Mouse (Mus musculus): ENCODE measurements around the gene Tbcel. TPM values are rescaled to one million over a fixed set of nuclear protein-coding genes. Genes with fewer than 3 reads are reported as not detected.

Tbcel gene
- polyA plus RNA-seq, 1 experiment: 8.2 TPM

DNA sequence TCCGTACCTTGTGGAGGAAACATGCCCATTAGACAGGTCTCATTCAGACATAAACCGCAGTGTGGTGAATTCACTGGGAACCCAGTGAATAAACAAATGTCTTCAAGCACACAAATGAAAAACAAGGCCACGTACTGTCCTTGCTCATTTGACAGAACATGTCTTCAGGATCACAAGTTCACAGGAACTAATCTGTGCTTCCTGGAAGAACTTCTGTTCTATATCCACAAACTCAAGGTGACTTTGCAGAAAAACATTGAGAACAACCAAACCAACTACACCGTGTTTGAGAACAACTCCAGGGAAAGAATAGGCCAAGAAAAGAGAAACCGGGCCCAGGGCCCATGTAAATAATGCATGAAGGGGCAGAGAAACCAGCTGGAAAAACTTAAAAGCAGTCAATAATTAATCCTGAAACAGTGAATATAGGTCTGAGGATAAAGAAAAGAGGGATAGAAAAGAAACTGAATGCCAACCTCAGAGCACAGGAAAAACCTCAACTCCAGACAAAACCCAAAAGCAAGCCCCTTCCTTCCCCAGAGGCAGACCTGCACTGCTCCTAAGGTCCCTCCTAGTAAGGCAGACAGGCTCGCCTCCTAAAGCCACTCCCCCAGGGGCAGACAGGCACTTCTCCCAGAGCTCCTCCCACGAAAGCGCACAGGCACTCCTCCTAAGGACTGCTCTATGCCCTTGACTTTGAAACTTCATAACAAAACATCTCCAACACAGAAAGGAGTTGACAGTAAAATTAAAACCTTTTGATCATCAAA is 44.2 kb downstream of the Tbcel start:
- H3K4me1 ChIP-seq (ENCODE audit: control insufficient read depth, insufficient read depth, insufficient read length): peaks cover 13% of the 10 kb centered on the region; the same call in 1 of the 2 replicates
- no peak overlapping the region for H3K27ac ChIP-seq (ENCODE audit: insufficient read depth, low read length)
- no peaks in the 10 kb centered on the region for H3K27me3 ChIP-seq (ENCODE audit: control insufficient read depth, insufficient read depth, low read length)
- no peak overlapping the region for H3K4me3 ChIP-seq (ENCODE audit: extremely low read depth, insufficient read depth, insufficient read length)
- TF ChIP-seq CTCF (IDR thresholded peaks at IDR 0.05; ENCODE audit: extremely low read depth, insufficient read depth, insufficient read length, insufficient replicate concordance) (no peak), POLR2A (IDR thresholded peaks at IDR 0.05; ENCODE audit: low read depth, low read length) (no peak)
- 41% methylated on average over 8 of the region's 8 CpGs for WGBS
- H3K36me3 ChIP-seq (ENCODE audit: control insufficient read depth, insufficient read depth, low read length): no peaks in the 10 kb centered on the region
- peak in 1 of 2 experiments; percentile 13 for DNase-seq (ENCODE audit: low read depth in 1 of 2, low spot score in 2 of 2)

DNA sequence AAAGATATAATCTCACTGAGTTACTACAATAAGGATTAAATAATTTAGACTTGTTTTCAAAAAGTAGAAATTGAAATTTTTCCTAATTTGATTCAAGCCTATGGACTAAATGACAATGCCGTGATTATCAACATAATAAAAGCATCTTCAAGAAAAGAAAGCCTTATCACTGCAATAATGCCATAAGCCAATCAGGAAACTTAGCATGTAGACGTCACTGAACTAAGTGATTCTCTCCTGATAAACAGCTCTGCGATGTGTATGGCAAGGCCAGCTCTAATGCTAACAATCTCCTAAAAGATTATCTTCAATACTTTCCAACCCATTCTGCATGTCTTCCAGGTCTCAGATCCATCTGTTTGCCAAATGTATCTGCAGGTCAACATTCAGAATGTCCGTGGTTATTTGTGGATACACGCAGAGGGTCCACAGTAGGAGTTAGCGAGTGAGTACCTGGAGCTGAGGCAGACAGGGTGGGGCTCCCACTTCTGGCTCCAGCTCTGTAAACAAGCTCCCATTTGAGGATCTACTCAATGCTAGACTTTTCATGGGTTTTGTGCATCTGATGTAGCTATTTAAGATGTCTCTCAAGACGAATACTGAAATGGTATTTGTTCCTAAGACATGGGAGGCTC is 44.9 kb downstream of the Tbcel start:
- Histone ChIP-seq H3K27ac (ENCODE audit: insufficient read depth, low read length) (no peak overlapping the region), H3K36me3 (ENCODE audit: control insufficient read depth, insufficient read depth, low read length) (no peaks in the 10 kb centered on the region), H3K27me3 (ENCODE audit: control insufficient read depth, insufficient read depth, low read length) (no peaks in the 10 kb centered on the region), H3K4me1 (ENCODE audit: control insufficient read depth, insufficient read depth, insufficient read length) (peaks cover 13% of the 10 kb centered on the region; the same call in 1 of the 2 replicates), H3K4me3 (ENCODE audit: extremely low read depth, insufficient read depth, insufficient read length) (no peak overlapping the region)
- DNase-seq (ENCODE audit: low read depth in 1 of 2, low spot score in 2 of 2): no peak
- no peak for TF ChIP-seq CTCF (IDR thresholded peaks at IDR 0.05; ENCODE audit: extremely low read depth, insufficient read depth, insufficient read length, insufficient replicate concordance)
- TF ChIP-seq POLR2A (IDR thresholded peaks at IDR 0.05; ENCODE audit: low read depth, low read length): no peak
- WGBS: 81% methylated on average over 7 of the region's 7 CpGs

DNA sequence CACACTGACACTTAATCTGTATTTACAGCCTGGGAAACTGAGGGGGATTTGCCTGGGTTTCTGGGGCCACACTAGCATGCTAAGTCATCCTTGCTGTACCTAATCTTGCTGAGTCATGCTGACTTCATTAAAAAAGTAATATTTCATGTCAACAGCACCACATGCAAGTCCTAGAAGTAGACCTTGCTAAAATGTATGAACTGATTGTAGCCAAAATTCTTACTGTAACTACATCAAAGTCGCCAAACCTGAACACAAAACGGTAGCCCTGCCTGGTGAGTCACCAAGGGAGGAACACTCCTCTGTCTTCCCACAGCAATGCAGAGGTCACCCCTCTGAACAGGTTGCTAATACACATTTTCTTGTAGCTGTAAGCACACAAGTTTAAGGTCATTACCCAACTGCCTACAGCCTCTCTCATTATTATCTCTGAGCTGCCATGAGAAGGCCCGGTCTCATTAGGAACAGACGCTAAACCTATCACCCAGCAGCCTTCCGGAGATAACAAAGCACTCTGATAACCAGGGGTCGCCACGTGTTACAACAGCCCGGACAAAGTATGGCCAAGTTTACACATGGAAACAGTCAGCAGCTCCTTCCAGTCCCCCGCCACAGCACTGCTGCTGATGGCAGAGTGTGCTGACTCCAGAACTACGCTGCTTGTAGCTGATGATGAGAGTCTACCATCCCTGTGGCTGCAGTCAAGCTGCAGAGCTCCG is 46.1 kb downstream of the Tbcel start:
- no peak overlapping the region for H3K27ac ChIP-seq (ENCODE audit: insufficient read depth, low read length)

DNA sequence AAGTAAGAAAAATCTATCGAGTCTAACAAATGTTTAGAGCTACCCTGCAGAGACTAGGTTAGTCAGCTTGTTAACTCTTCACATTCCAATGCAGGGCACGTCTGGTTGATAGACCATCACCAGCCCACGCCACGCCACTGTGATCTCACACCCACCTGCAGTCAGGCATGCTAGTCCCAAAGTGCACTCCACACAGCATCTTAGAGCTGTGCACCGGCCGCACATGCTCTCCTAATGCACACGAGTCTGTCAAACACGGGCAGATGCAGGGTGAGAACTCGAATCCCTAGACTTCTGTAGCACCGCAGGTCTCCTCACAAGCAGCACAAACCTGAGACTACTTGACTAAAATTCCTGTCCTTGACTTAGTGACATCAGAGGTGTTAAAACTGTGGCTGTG is 47.3 kb downstream of the Tbcel start:
- 91% methylated on average over 10 of the region's 10 CpGs for WGBS
- TF ChIP-seq CTCF (IDR thresholded peaks at IDR 0.05; ENCODE audit: extremely low read depth, insufficient read depth, insufficient read length, insufficient replicate concordance) (no peak), POLR2A (IDR thresholded peaks at IDR 0.05; ENCODE audit: low read depth, low read length) (no peak)
- DNase-seq (ENCODE audit: low read depth in 1 of 2, low spot score in 2 of 2): no peak
- Histone ChIP-seq H3K4me3 (ENCODE audit: extremely low read depth, insufficient read depth, insufficient read length) (no peak overlapping the region), H3K4me1 (ENCODE audit: control insufficient read depth, insufficient read depth, insufficient read length) (peaks cover 1% of the 10 kb centered on the region; the same call in 1 of the 2 replicates), H3K27ac (ENCODE audit: insufficient read depth, low read length) (no peak overlapping the region), H3K36me3 (ENCODE audit: control insufficient read depth, insufficient read depth, low read length) (no peaks in the 10 kb centered on the region), H3K27me3 (ENCODE audit: control insufficient read depth, insufficient read depth, low read length) (no peaks in the 10 kb centered on the region)

More for the DNA sequence above, 46.1 kb downstream of the Tbcel start:
- Histone ChIP-seq H3K4me3 (ENCODE audit: extremely low read depth, insufficient read depth, insufficient read length) (no peak overlapping the region), H3K4me1 (ENCODE audit: control insufficient read depth, insufficient read depth, insufficient read length) (peaks cover 8% of the 10 kb centered on the region; the same call in 1 of the 2 replicates), H3K27me3 (ENCODE audit: control insufficient read depth, insufficient read depth, low read length) (no peaks in the 10 kb centered on the region), H3K36me3 (ENCODE audit: control insufficient read depth, insufficient read depth, low read length) (no peaks in the 10 kb centered on the region)
- TF ChIP-seq CTCF (IDR thresholded peaks at IDR 0.05; ENCODE audit: extremely low read depth, insufficient read depth, insufficient read length, insufficient replicate concordance) (no peak), POLR2A (IDR thresholded peaks at IDR 0.05; ENCODE audit: low read depth, low read length) (no peak)
- DNase-seq (ENCODE audit: low read depth in 1 of 2, low spot score in 2 of 2): no peak
- 68% methylated on average over 11 of the region's 11 CpGs for WGBS

DNA sequence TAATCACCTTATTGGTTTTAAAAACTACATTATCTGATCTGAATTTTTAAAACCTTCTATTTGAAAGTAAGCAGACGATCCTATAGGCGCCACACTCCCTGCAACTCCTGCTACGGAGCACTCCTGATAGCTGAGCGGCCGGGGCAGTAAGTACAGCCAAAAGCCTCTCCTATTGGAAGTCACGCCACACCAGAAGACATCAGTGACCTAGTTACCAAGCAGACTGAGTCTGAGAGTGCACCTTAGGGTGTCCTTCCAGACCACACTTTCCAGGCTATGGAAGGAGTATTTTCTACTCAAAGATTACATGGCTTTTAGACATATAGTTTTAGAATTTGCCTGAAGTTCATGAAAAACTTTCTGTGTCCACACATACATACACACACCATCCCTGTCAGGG is 47.9 kb downstream of the Tbcel start:
- TF ChIP-seq POLR2A (IDR thresholded peaks at IDR 0.05; ENCODE audit: low read depth, low read length) (no peak), CTCF (IDR thresholded peaks at IDR 0.05; ENCODE audit: extremely low read depth, insufficient read depth, insufficient read length, insufficient replicate concordance) (no peak)
- no peak for DNase-seq (ENCODE audit: low read depth in 1 of 2, low spot score in 2 of 2)
- no peaks in the 10 kb centered on the region for H3K36me3 ChIP-seq (ENCODE audit: control insufficient read depth, insufficient read depth, low read length)
- H3K4me3 ChIP-seq (ENCODE audit: extremely low read depth, insufficient read depth, insufficient read length): no peak overlapping the region
- WGBS: 93% methylated on average over 6 of the region's 6 CpGs
- no peaks in the 10 kb centered on the region for H3K27me3 ChIP-seq (ENCODE audit: control insufficient read depth, insufficient read depth, low read length)
- no peaks in the 10 kb centered on the region; the same call in 1 of the 2 replicates for H3K4me1 ChIP-seq (ENCODE audit: control insufficient read depth, insufficient read depth, insufficient read length)
- H3K27ac ChIP-seq (ENCODE audit: insufficient read depth, low read length): no peak overlapping the region

DNA sequence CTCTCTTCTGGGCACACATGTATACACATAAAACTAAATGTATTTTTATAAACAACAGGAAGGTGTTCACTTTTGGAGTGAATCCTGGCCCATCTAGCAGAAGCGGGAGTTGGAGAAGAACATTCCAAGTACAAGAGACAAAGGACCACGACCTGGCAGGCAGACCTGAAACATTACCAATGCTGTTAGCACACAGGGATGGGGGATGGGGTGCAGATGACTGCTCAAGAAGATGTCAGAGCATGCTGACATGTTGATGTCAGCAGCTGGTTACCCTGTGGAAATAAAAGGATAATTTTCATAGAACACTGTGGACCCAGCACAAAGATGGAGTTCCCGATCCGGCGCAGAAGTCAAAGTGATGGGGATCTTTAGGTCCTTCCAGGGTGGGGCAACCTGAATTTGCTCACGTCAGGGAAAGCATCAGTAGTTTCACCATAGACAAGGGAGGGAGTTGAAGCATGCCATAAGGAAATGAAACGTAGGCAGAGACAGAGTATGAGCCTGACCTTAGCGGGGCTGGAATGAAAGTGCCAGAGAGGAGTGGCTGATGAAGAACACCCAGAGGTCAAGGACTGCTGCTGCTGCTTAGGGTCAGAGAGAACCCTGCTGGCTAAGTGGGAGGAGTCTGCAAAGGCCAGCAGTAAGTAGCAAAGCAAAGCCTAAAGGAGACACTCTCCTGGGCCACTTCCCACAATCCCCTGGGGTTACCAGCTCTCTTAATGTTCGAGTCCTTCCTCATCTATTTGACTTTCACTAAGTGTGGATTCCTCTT is 48.7 kb downstream of the Tbcel start:
- H3K4me3 ChIP-seq (ENCODE audit: extremely low read depth, insufficient read depth, insufficient read length): no peak overlapping the region
- 75% methylated on average over 9 of the region's 9 CpGs for WGBS
- no peaks in the 10 kb centered on the region for H3K27me3 ChIP-seq (ENCODE audit: control insufficient read depth, insufficient read depth, low read length)
- TF ChIP-seq CTCF (IDR thresholded peaks at IDR 0.05; ENCODE audit: extremely low read depth, insufficient read depth, insufficient read length, insufficient replicate concordance) (no peak), POLR2A (IDR thresholded peaks at IDR 0.05; ENCODE audit: low read depth, low read length) (no peak)
- H3K27ac ChIP-seq (ENCODE audit: insufficient read depth, low read length): no peak overlapping the region
- no peaks in the 10 kb centered on the region; the same call in 1 of the 2 replicates for H3K4me1 ChIP-seq (ENCODE audit: control insufficient read depth, insufficient read depth, insufficient read length)
- DNase-seq (ENCODE audit: low read depth in 1 of 2, low spot score in 2 of 2): no peak
- no peaks in the 10 kb centered on the region for H3K36me3 ChIP-seq (ENCODE audit: control insufficient read depth, insufficient read depth, low read length)

Data from spleen, adult 2 months (tissue).